Mouse (Mus musculus) MEL (cell line): ENCODE results near the gene Cd99l2. TPM values are rescaled to one million over a fixed set of nuclear protein-coding genes. Genes with fewer than 3 reads are reported as not detected.

Experiments used
- DNase-seq: peaks from one replicate; pipeline ENCODE4 v3.0.0; 2011; ENCODE audit warnings: low read depth, low spot score
- H3K27ac ChIP-seq: 2 replicates; pipeline ENCODE4 v1.5.1; 2012; ENCODE audit warnings: low read depth, mild to moderate bottlenecking, control low read depth, low read length, moderate library complexity; ENCODE audit not compliant: control insufficient read depth
- H3K27me3 ChIP-seq, 2 experiments: fragments of 150-350 bp in 1 of 2; sonication (generic) in 1 of 2; 2 replicates each; pipeline ENCODE4 v1.6.1; 2012; ENCODE audit warnings: low read length in 2 of 2, mild to moderate bottlenecking in 2 of 2, improper control_type of control experiment in 1 of 2, moderate library complexity in 1 of 2; ENCODE audit not compliant: insufficient read depth in 2 of 2, control insufficient read depth in 1 of 2
- H3K36me3 ChIP-seq, 2 experiments: 2 replicates each; pipeline ENCODE4 v1.6.1; 2012 to 2014; ENCODE audit warnings: low read length in 2 of 2, improper control_type of control experiment in 1 of 2, inconsistent platforms in 1 of 2, mild to moderate bottlenecking in 1 of 2; ENCODE audit not compliant: insufficient read depth in 2 of 2, control insufficient read depth in 1 of 2
- H3K4me1 ChIP-seq, 2 experiments: fragments of 150-350 bp in 1 of 2; sonication (generic) in 1 of 2; 2 replicates each; pipeline ENCODE4 v1.6.1; 2012; ENCODE audit warnings: low read length in 2 of 2, improper control_type of control experiment in 1 of 2, mild to moderate bottlenecking in 1 of 2; ENCODE audit not compliant: insufficient read depth in 2 of 2, control insufficient read depth in 1 of 2
- H3K4me3 ChIP-seq, 2 experiments: fragments of 150-350 bp in 1 of 2; sonication (generic) in 1 of 2; 2 replicates each; pipeline ENCODE4 v1.5.1; 2012; ENCODE audit warnings: low read depth in 2 of 2, low read length in 2 of 2, mild to moderate bottlenecking in 2 of 2, moderate library complexity in 2 of 2, control low read depth in 1 of 2, improper control_type of control experiment in 1 of 2; ENCODE audit not compliant: control insufficient read depth in 1 of 2, insufficient read depth in 1 of 2
- H3K79me2 ChIP-seq: 2 replicates; pipeline ENCODE4 v1.6.1; 2012; ENCODE audit warnings: mild to moderate bottlenecking, low read length, moderate library complexity; ENCODE audit not compliant: control insufficient read depth, poor library complexity, insufficient read depth
- H3K9ac ChIP-seq: 2 replicates; pipeline ENCODE4 v1.6.1; 2012; ENCODE audit warnings: low read depth, mild to moderate bottlenecking, control low read depth, low read length, moderate library complexity; ENCODE audit not compliant: control insufficient read depth, poor library complexity, severe bottlenecking
- H3K9me3 ChIP-seq: fragments of 150-350 bp; sonication (generic); replicated peaks from 2 replicates; pipeline ENCODE4 v1.6.1; 2012; ENCODE audit warnings: mild to moderate bottlenecking, low read length, improper control_type of control experiment, moderate library complexity; ENCODE audit not compliant: insufficient read depth
- BHLHE40 ChIP-seq: IDR thresholded peaks from 2 replicates; pipeline ENCODE4 v1.6.1; 2012; ENCODE audit warnings: low read depth, mild to moderate bottlenecking, inconsistent platforms, low read length, improper control_type of control experiment, borderline replicate concordance
- CHD2 ChIP-seq: IDR thresholded peaks from 2 replicates; pipeline ENCODE4 v1.6.1; 2011; ENCODE audit warnings: low read length, improper control_type of control experiment
- CTCF ChIP-seq, 3 experiments: IDR thresholded peaks in 2 of 3; conservative IDR thresholded peaks in 1 of 3; 2 replicates each; pipeline ENCODE4 v1.5.1; 2011 to 2012; ENCODE audit warnings: low read length in 3 of 3, low read depth in 2 of 3, mild to moderate bottlenecking in 2 of 3, improper control_type of control experiment in 1 of 3, inconsistent platforms in 1 of 3, mixed read lengths in 1 of 3, moderate library complexity in 1 of 3; ENCODE audit not compliant: control insufficient read depth in 1 of 3, insufficient read depth in 1 of 3, poor library complexity in 1 of 3, severe bottlenecking in 1 of 3
- E2F4 ChIP-seq: IDR thresholded peaks from 2 replicates; pipeline ENCODE4 v1.6.1; 2011; ENCODE audit warnings: low read depth, low read length, improper control_type of control experiment, borderline replicate concordance
- EP300 ChIP-seq, 2 experiments: IDR thresholded peaks; 2 replicates each; pipeline ENCODE4 v1.6.1; 2011; ENCODE audit warnings: improper control_type of control experiment in 2 of 2, low read length in 2 of 2, low read depth in 1 of 2, mild to moderate bottlenecking in 1 of 2
- ETS1 ChIP-seq: IDR thresholded peaks from 2 replicates; pipeline ENCODE4 v1.6.1; 2012; ENCODE audit warnings: low read depth, mild to moderate bottlenecking, inconsistent platforms, low read length, improper control_type of control experiment, moderate library complexity
- JUND ChIP-seq: IDR thresholded peaks from 2 replicates; pipeline ENCODE4 v1.6.1; 2011; ENCODE audit warnings: low read depth, mild to moderate bottlenecking, improper control_type of control experiment, low read length
- MEF2A ChIP-seq: IDR thresholded peaks from 2 replicates; pipeline ENCODE4 v1.6.1; 2014; ENCODE audit warnings: low read depth, mild to moderate bottlenecking, inconsistent platforms, low read length, improper control_type of control experiment; ENCODE audit not compliant: poor library complexity, insufficient replicate concordance, severe bottlenecking; ENCODE audit errors: extremely low read depth
- MXI1 ChIP-seq: IDR thresholded peaks from 2 replicates; pipeline ENCODE4 v1.6.1; 2011; ENCODE audit warnings: mild to moderate bottlenecking, low read depth, low read length, improper control_type of control experiment
- MYB ChIP-seq: IDR thresholded peaks from 2 replicates; pipeline ENCODE4 v1.6.1; 2011; ENCODE audit warnings: mild to moderate bottlenecking, low read depth, low read length, improper control_type of control experiment
- NELFE ChIP-seq: IDR thresholded peaks from 2 replicates; pipeline ENCODE4 v1.6.1; 2011; ENCODE audit warnings: low read depth, low read length, improper control_type of control experiment
- NRF1 ChIP-seq: IDR thresholded peaks from 2 replicates; pipeline ENCODE4 v1.6.1; 2014; ENCODE audit warnings: low read depth, mild to moderate bottlenecking, inconsistent platforms, low read length, improper control_type of control experiment, moderate library complexity; ENCODE audit not compliant: poor library complexity, insufficient read depth, severe bottlenecking
- POLR2AphosphoS2 ChIP-seq: IDR thresholded peaks from 2 replicates; pipeline ENCODE4 v1.6.1; 2011; ENCODE audit warnings: low read length, improper control_type of control experiment
- RAD21 ChIP-seq: IDR thresholded peaks from 2 replicates; pipeline ENCODE4 v1.6.1; 2011; ENCODE audit warnings: mild to moderate bottlenecking, low read depth, low read length, improper control_type of control experiment
- RCOR1 ChIP-seq: IDR thresholded peaks from 2 replicates; pipeline ENCODE4 v1.6.1; 2012; ENCODE audit warnings: low read depth, mild to moderate bottlenecking, inconsistent platforms, low read length, improper control_type of control experiment
- SIN3A ChIP-seq: IDR thresholded peaks from 2 replicates; pipeline ENCODE4 v1.6.1; 2012; ENCODE audit warnings: low read length, improper control_type of control experiment, inconsistent platforms
- TBP ChIP-seq: IDR thresholded peaks from 2 replicates; pipeline ENCODE4 v1.8.0; 2011; ENCODE audit warnings: low read depth, low read length, improper control_type of control experiment
- TCF12 ChIP-seq: IDR thresholded peaks from 2 replicates; pipeline ENCODE4 v1.6.1; 2014; ENCODE audit warnings: low read depth, mild to moderate bottlenecking, inconsistent platforms, low read length, improper control_type of control experiment, moderate library complexity
- UBTF ChIP-seq: IDR thresholded peaks from 2 replicates; pipeline ENCODE4 v1.6.1; 2012; ENCODE audit warnings: low read depth, mild to moderate bottlenecking, inconsistent platforms, low read length, improper control_type of control experiment, moderate library complexity, borderline replicate concordance; ENCODE audit not compliant: insufficient read depth
- ZKSCAN1 ChIP-seq: IDR thresholded peaks from 2 replicates; pipeline ENCODE4 v1.6.1; 2012; ENCODE audit warnings: low read depth, mild to moderate bottlenecking, inconsistent platforms, low read length, improper control_type of control experiment, moderate library complexity
- ZNF384 ChIP-seq: IDR thresholded peaks from 2 replicates; pipeline ENCODE4 v1.6.1; 2012; ENCODE audit warnings: low read depth, mild to moderate bottlenecking, inconsistent platforms, low read length, improper control_type of control experiment
- polyA plus RNA-seq, 2 experiments: library from polyadenylated mRNA; stranded (reverse) in 1 of 2; unstranded in 1 of 2; fragments of >175 nt in 1 of 2; fragments of >200 nt in 1 of 2; gene quantifications; 2 replicates each; pipeline versions ENCODE4 v1.2.1 to v1.2.4; 2012; ENCODE audit warnings: low replicate concordance in 2 of 2, low read depth in 1 of 2; ENCODE audit not compliant: insufficient read length in 2 of 2, insufficient read depth in 1 of 2, missing spikeins in 1 of 2
- total RNA-seq: library from RNA; depleted of rRNA; stranded (reverse); fragments of 300-350 nt; gene quantifications from 2 replicates; pipeline ENCODE4 v1.2.3, GENCODE M21; 2012

The Cd99l2 gene
- total and polyA plus RNA-seq, 3 experiments: 7.9 to 12.0 TPM; not detected in 1

DNA sequence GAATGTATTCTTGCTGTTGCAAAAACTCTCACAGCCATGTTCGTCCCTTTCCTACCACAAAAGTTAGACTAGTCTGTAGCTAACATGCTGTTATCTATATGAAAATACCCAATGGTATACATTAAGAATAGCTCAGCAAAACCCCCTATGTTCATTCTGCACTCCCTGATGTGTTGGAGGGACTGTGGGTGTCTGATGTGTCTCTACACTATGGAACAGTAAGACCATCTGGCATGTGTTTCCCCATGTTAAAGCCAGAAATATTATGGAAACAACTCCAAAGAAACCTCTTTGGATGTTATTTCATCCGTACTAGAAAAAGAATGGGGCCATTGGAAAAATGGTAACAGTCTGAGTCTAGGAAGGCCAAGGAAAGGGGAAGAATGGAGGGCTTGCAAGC lies 57.1 kb downstream of the Cd99l2 start:
- Histone ChIP-seq H3K36me3 (peaks cover 0 to 10% of the 10 kb centered on the region in 2 experiments; a peak in 2 of 4 replicates), H3K4me1 (peaks cover 0 to 7% of the 10 kb centered on the region in 2 experiments; a peak in 3 of 4 replicates), H3K27ac (no peak overlapping the region), H3K9me3 (no peaks in the 10 kb centered on the region), H3K4me3 (no peak overlapping the region), H3K27me3 (no peaks in the 10 kb centered on the region), H3K79me2 (no peaks in the 10 kb centered on the region), H3K9ac (no peak overlapping the region)
- TF ChIP-seq MEF2A (no peak), ETS1 (no peak), ZNF384 (no peak), JUND (no peak), BHLHE40 (no peak), ZKSCAN1 (no peak), POLR2AphosphoS2 (no peak), TCF12 (no peak), NRF1 (no peak), TBP (no peak), MYB (no peak)
- no peak for DNase-seq

DNA sequence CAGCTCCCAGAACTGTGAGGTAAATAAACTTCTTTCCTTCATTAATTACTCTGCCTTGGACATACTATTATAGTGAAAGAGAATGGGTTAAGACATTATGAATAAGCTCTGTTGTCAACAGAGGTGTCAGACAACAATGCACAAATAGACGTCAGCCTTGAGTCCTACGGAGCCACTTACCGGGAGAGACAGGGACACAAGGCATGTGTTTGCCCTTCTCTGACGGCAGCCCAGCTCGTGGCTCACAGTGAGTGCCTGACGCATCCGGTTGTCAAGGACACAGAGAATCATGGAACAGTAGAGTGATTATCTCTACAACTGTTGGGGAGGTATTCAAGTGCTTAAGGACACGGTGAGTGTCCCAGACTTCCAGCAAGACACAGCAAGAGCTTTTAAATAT lies 57.8 kb downstream of the Cd99l2 start:
- Histone ChIP-seq H3K4me1 (peaks cover 0 to 7% of the 10 kb centered on the region in 2 experiments; a peak in 3 of 4 replicates), H3K79me2 (no peaks in the 10 kb centered on the region)
- no peak for TF ChIP-seq TCF12
- no peak for TF ChIP-seq NRF1
- TF ChIP-seq RCOR1: no peak
- no peak for TF ChIP-seq UBTF
- no peak for TF ChIP-seq MXI1
- no peak for TF ChIP-seq CTCF (IDR thresholded peaks at IDR 0.05 in 2 of 3, conservative IDR thresholded peaks at IDR 0.05 in 1 of 3; ENCODE audit: control insufficient read depth in 1 of 3, insufficient read depth in 1 of 3, low read depth in 2 of 3, low read length in 3 of 3, poor library complexity in 1 of 3, severe bottlenecking in 1 of 3)
- TF ChIP-seq E2F4: no peak
- no peak for TF ChIP-seq CHD2
- TF ChIP-seq NELFE: no peak
- no peak for TF ChIP-seq RAD21
- no peak for TF ChIP-seq BHLHE40
- no peak for TF ChIP-seq EP300 (IDR thresholded peaks at IDR 0.05; ENCODE audit: low read depth in 1 of 2, low read length in 2 of 2)
- no peak for TF ChIP-seq SIN3A
- TF ChIP-seq, all 39 proteins: peak for 0
- peaks cover 0 to 12% of the 10 kb centered on the region in 2 experiments; a peak in 2 of 4 replicates for H3K36me3 ChIP-seq
- no peak for DNase-seq
- no peaks in the 10 kb centered on the region for H3K9me3 ChIP-seq
- H3K27me3 ChIP-seq: no peaks in the 10 kb centered on the region
- no peak overlapping the region for H3K9ac ChIP-seq
- H3K27ac ChIP-seq: no peak overlapping the region
- no peak overlapping the region for H3K4me3 ChIP-seq
